Mouse (Mus musculus): Measurements from ENCODE around the gene Rps24. TPM values are rescaled to one million over a fixed set of nuclear protein-coding genes. Genes with fewer than 3 reads are reported as not detected.
"Not testable (repeated sequence)": the region's sequence is repeated elsewhere in the genome, so short reads cannot be mapped to it uniquely, and the experiment has no call there.

Gene Rps24
- polyA plus RNA-seq (2015; fragmentation: Nextera tagmentation; extraction: Ambion mirVana) = 959 and 1,016 TPM in 2 replicates

- Histone ChIP-seq H3K9ac (peak within 1 kb of the TSS; percentile 92), H3K4me1 (peaks cover 13% of the 10 kb centered on the region), H3K36me3 (peaks cover 29% of the 10 kb centered on the region), H3K4me2 (peak within 1 kb of the TSS; percentile 73), H3K27me3 (no peaks in the 10 kb centered on the region), H3K9me3 (replicated peaks) (no peaks in the 10 kb centered on the region), H3K4me3 (replicated peaks) (peak within 1 kb of the TSS; percentile 93), H3K27ac (peak within 1 kb of the TSS; percentile 81)
- ATAC-seq (replicated peaks; ENCODE audit: low FRiP score) = peak; percentile 77
- under 1% methylated on average over 30 of the region's 30 CpGs for WGBS
These were observed at the start of gene Rps24, which contains the start of gene Polr3a for GRCm38 (mm10) chr14:24486773-24487227. Gene Rps24 (plus strand): TSS chr14:24487125. Gene Polr3a (minus strand): TSS chr14:24487058.

GRCm38 (mm10) chr14:24443529-24443928 lies 43.4 kb upstream of the Rps24 start:
- ATAC-seq (replicated peaks; ENCODE audit: low FRiP score); H3K4me1 ChIP-seq; H3K9me3 ChIP-seq (replicated peaks); H3K4me3 ChIP-seq (replicated peaks); H3K9ac ChIP-seq; H3K27me3 ChIP-seq; H3K4me2 ChIP-seq; H3K27ac ChIP-seq: not testable (repeated sequence)
- 82% methylated on average over 4 of the region's 4 CpGs for whole genome bisulfite sequencing
- peaks cover 20% of the 10 kb centered on the region for H3K36me3 ChIP-seq

- Histone ChIP-seq H3K9ac (no peak overlapping the region), H3K27ac (no peak overlapping the region), H3K4me1 (no peaks in the 10 kb centered on the region), H3K36me3 (peaks cover 100% of the 10 kb centered on the region), H3K4me3 (replicated peaks) (no peak overlapping the region), H3K9me3 (replicated peaks) (no peaks in the 10 kb centered on the region), H3K4me2 (no peak overlapping the region), H3K27me3 (no peaks in the 10 kb centered on the region)
- no peak for ATAC-seq (replicated peaks; ENCODE audit: low FRiP score)
- 89% methylated on average over 3 of the region's 3 CpGs for WGBS
These were observed 28.7 kb upstream of the Rps24 start for GRCm38 (mm10) chr14:24458191-24458590.

GRCm38 (mm10) chr14:24468806-24469205 lies 18.1 kb upstream of the Rps24 start:
- Histone ChIP-seq H3K9ac (no peak overlapping the region), H3K36me3 (peaks cover 98% of the 10 kb centered on the region), H3K9me3 (replicated peaks) (no peaks in the 10 kb centered on the region), H3K4me3 (replicated peaks) (no peak overlapping the region), H3K27me3 (no peaks in the 10 kb centered on the region), H3K4me1 (no peaks in the 10 kb centered on the region), H3K27ac (no peak overlapping the region), H3K4me2 (no peak overlapping the region)
- WGBS = 89% methylated on average over 6 of the region's 6 CpGs
- no peak for ATAC-seq (replicated peaks; ENCODE audit: low FRiP score)

GRCm38 (mm10) chr14:24486241-24486767 lies 621 bp upstream of the Rps24 start:
- peak overlapping the region; percentile 92 for H3K9ac ChIP-seq
- H3K4me1 ChIP-seq = peaks cover 10% of the 10 kb centered on the region
- peak overlapping the region; percentile 93 for H3K4me3 ChIP-seq (replicated peaks)
- H3K9me3 ChIP-seq (replicated peaks) = no peaks in the 10 kb centered on the region
- no peaks in the 10 kb centered on the region for H3K27me3 ChIP-seq
- WGBS = 8% methylated on average over 13 of the region's 13 CpGs
- peak; percentile 23; the same call in 1 of the 2 replicates for ATAC-seq (replicated peaks; ENCODE audit: low FRiP score)
- H3K27ac ChIP-seq = peak overlapping the region; percentile 81
- H3K4me2 ChIP-seq = peak overlapping the region; percentile 73
- H3K36me3 ChIP-seq = peaks cover 34% of the 10 kb centered on the region

GRCm38 (mm10) chr14:24489772-24490171 lies 2.8 kb downstream of the Rps24 start:
- WGBS = 91% methylated on average over 7 of the region's 7 CpGs
- H3K27me3 ChIP-seq; H3K9me3 ChIP-seq (replicated peaks); H3K4me2 ChIP-seq; H3K9ac ChIP-seq; H3K4me3 ChIP-seq (replicated peaks); ATAC-seq (replicated peaks; ENCODE audit: low FRiP score); H3K27ac ChIP-seq: not testable (repeated sequence)
- Histone ChIP-seq H3K36me3 (peaks cover 28% of the 10 kb centered on the region), H3K4me1 (peaks cover 41% of the 10 kb centered on the region)

- peak overlapping the region; percentile 78 for H3K4me3 ChIP-seq (replicated peaks)
- under 1% methylated on average over 64 of the region's 64 CpGs for WGBS
- no peaks in the 10 kb centered on the region for H3K27me3 ChIP-seq
- H3K9ac ChIP-seq = peak overlapping the region; percentile 96
- ATAC-seq (replicated peaks; ENCODE audit: low FRiP score) = peak; percentile 94
- peaks cover 37% of the 10 kb centered on the region for H3K36me3 ChIP-seq
- no peaks in the 10 kb centered on the region for H3K9me3 ChIP-seq (replicated peaks)
- peak overlapping the region; percentile 81 for H3K4me2 ChIP-seq
- H3K27ac ChIP-seq = peak overlapping the region; percentile 81
- peaks cover 42% of the 10 kb centered on the region for H3K4me1 ChIP-seq
These were observed 3.7 kb downstream of the Rps24 start for GRCm38 (mm10) chr14:24490468-24491265.

GRCm38 (mm10) chr14:24491266-24491981 lies 4.5 kb downstream of the Rps24 start:
- H3K4me1 ChIP-seq = peaks cover 36% of the 10 kb centered on the region
- 3% methylated on average over 11 of the region's 11 CpGs for WGBS

GRCm38 (mm10) chr14:24493256-24493655 lies 6.3 kb downstream of the Rps24 start:
- ATAC-seq (replicated peaks; ENCODE audit: low FRiP score) = no peak
- H3K4me3 ChIP-seq (replicated peaks) = 0 out of 2 replicates have a peak overlapping the region, but pooled peaks have one; percentile 78
- 84% methylated on average over 9 of the region's 9 CpGs for WGBS
- H3K9me3 ChIP-seq (replicated peaks) = no peaks in the 10 kb centered on the region
- H3K27me3 ChIP-seq = no peaks in the 10 kb centered on the region
- H3K9ac ChIP-seq = 0 out of 2 replicates have a peak overlapping the region, but pooled peaks have one; percentile 19
- H3K4me2 ChIP-seq = peak overlapping the region; percentile 81
- H3K36me3 ChIP-seq = peaks cover 63% of the 10 kb centered on the region
- H3K4me1 ChIP-seq = peaks cover 36% of the 10 kb centered on the region
- H3K27ac ChIP-seq = no peak overlapping the region

More at GRCm38 (mm10) chr14:24491266-24491981, 4.5 kb downstream of the Rps24 start:
- peak overlapping the region; percentile 96 for H3K9ac ChIP-seq
- peak overlapping the region; percentile 78 for H3K4me3 ChIP-seq (replicated peaks)
- H3K36me3 ChIP-seq = peaks cover 45% of the 10 kb centered on the region
- no peaks in the 10 kb centered on the region for H3K27me3 ChIP-seq
- ATAC-seq (replicated peaks; ENCODE audit: low FRiP score) = no peak
- peak overlapping the region; percentile 81 for H3K4me2 ChIP-seq
- H3K27ac ChIP-seq = peak overlapping the region; percentile 81
- H3K9me3 ChIP-seq (replicated peaks) = no peaks in the 10 kb centered on the region

- no peak overlapping the region for H3K4me3 ChIP-seq (replicated peaks)
- H3K27ac ChIP-seq = no peak overlapping the region
- 91% methylated on average over 1 of the region's 1 CpGs for WGBS
- ATAC-seq (replicated peaks; ENCODE audit: low FRiP score) = no peak
- no peak overlapping the region for H3K9ac ChIP-seq
- H3K4me1 ChIP-seq = peaks cover 43% of the 10 kb centered on the region
- H3K4me2 ChIP-seq = no peak overlapping the region
- H3K27me3 ChIP-seq = no peaks in the 10 kb centered on the region
- H3K9me3 ChIP-seq (replicated peaks) = no peaks in the 10 kb centered on the region
- peaks cover 81% of the 10 kb centered on the region for H3K36me3 ChIP-seq
These were observed 9.6 kb downstream of the Rps24 start for GRCm38 (mm10) chr14:24496507-24496906.

GRCm38 (mm10) chr14:24497443-24497842 lies 10.5 kb downstream of the Rps24 start:
- Histone ChIP-seq H3K27me3 (no peaks in the 10 kb centered on the region), H3K27ac (no peak overlapping the region), H3K4me1 (peaks cover 36% of the 10 kb centered on the region), H3K36me3 (peaks cover 76% of the 10 kb centered on the region), H3K9ac (no peak overlapping the region), H3K9me3 (replicated peaks) (no peaks in the 10 kb centered on the region), H3K4me3 (replicated peaks) (no peak overlapping the region), H3K4me2 (no peak overlapping the region)
- 89% methylated on average over 1 of the region's 1 CpGs for WGBS
- ATAC-seq (replicated peaks; ENCODE audit: low FRiP score) = no peak

All from kidney, embryonic 15.5 days (tissue).